Mouse (Mus musculus) erythroblast, embryonic 14.5 days (primary cell): ENCODE results near the gene Washc1.

Experiments
- GATA1 ChIP-seq: IDR thresholded peaks from 2 replicates; pipeline ENCODE4 v1.6.1; 2012; ENCODE audit warnings: low read length, inconsistent platforms, mixed read lengths
- TAL1 ChIP-seq: IDR thresholded peaks from 3 replicates; pipeline ENCODE4 v1.6.1; 2012; ENCODE audit warnings: low read length, inconsistent platforms, mixed read lengths

DNA sequence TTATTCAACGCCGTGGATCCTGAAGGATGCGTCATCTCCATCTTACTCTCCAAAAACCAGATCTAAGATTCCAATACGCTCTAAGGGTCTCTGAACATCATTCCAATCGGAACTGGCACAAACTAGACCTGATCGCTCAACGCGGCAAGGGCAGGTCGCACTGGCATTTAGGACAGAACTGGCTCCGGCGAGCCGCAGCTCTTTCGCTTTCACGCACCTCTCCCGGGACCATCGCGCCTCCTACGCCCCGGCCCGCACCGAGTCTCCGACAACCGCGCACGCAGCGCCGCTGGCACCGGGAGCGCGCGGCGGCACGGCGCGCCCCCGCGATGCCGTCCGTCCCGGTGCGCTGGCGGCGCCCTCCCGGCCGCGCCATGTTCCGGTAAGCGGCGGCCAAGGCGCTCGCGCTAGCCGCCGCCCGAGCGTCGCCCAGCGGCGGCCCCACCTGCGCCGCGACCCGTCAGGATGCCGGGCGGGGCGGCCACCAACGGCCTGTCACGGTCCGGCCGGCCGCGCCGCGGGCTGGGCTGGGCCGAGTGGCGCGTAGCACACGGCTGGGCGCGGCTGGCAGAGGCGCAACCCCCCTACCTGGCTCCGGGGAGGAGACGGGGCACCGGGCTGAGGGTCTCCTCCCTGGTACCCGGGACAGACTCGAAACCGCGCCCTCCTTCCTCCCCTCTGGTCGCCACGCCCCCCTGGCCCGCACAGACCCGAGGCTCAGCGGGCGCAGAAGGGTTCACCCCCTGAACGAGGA is 35.0 kb upstream of the Washc1 start:
- TF ChIP-seq GATA1 (no peak), TAL1 (no peak)
